Mouse (Mus musculus) spleen, adult 2 months (tissue): Measurements from ENCODE around the gene Fgfr4.

Experiments
- CTCF ChIP-seq: fragments of 200-500 bp; IDR thresholded peaks from 2 replicates; pipeline ENCODE4 v1.5.1; 2011; ENCODE audit warnings: mild to moderate bottlenecking, inconsistent platforms; ENCODE audit not compliant: insufficient read depth, insufficient read length, insufficient replicate concordance; ENCODE audit errors: extremely low read depth
- POLR2A ChIP-seq: fragments of 200-500 bp; IDR thresholded peaks from 2 replicates; pipeline ENCODE4 v1.6.1; 2011; ENCODE audit warnings: low read depth, low read length, inconsistent platforms

DNA sequence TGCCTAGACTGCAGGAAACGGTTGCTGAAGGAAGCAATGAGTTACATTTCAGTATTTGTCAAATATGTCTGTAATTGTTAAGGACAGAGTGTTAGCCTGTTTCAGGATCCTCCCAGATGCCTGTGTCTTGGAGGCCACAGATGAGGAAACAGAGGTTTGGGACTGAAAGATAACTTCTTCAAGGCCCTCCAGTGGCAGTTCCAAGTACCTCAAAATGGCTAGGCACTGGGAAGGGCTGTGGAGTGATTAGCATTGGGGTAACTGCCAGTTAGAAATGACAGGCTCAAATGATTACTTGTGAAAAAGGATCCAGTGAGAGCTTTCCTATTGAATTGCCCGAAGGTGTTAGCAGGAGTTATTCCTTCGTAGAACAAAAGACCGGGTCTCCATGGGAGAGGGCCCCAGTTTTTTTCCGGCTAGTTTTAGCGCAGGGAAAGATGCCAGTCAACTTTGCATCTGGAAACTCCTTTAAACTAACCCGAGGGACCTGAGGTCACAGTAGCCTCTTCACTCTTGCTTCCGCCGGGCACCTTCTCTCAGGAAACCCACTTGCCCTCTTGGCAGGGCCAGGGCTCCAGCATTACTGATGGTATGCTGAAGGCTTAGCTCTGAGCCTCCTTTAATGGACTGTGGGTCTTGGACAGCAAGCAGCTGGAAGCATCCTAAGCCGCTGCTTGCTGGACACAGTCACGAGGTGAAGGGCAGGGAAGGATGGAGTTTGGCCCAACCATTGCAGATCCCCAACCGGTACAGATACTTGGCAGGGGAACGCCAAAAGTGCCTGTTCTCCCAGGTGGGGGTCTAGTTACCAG is 56.6 kb downstream of the Fgfr4 start:
- no peak for TF ChIP-seq CTCF
- no peak for TF ChIP-seq POLR2A
